Mouse (Mus musculus): ENCODE data around the gene Tectb.

DNA sequence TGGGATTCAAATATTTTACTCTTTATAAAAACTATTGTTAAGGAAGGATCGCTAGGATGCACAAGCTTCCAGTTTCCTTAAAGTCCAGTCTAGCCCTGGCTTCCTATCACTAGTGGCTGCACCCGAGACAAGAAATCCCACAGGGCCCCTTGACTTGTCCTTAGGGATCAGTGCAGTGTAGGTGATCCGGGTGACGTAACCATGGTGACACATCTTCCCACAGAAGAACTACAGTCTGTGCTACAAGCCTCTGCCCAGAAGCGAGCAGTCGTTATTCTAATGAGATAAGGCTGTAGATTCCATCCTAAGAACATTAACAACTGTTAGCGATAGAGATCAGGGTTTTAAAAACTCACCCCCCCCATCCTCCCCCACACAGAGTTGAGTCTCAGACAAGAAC is 4.5 kb downstream of the Tectb start:
- TF ChIP-seq POLR2A (IDR thresholded peaks at IDR 0.05; ENCODE audit: low read depth, low read length) (no peak), CTCF (IDR thresholded peaks at IDR 0.05; ENCODE audit: extremely low read depth, insufficient read length, insufficient replicate concordance, low read depth, low read length) (no peak)

Data from small intestine, adult 2 months (tissue).